Mouse (Mus musculus): ENCODE data around the gene Zfp108.

DNA sequence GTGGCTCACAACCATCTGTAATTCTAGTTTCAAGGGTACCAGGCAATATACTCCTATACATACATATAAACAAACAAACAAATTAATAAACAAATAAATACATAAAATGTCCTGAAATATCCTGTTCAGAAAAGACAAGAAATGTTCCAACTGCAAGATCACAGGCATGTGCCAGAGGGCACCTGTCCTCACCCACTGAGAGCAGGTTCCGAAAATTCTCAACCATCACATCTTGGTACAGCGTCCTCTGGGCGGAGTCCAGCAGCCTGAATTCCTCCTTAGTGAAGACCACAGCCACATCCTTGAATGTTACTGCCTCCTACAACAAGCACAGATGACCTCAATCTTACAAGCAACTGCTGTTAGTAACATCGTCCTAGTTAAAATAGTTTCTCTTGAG, 40.2 kb downstream of the Zfp108 start:
- TF ChIP-seq POLR2A (IDR thresholded peaks at IDR 0.05; ENCODE audit: control insufficient read depth, extremely low read depth, insufficient read depth, low read length, poor library complexity): no peak
- no peak for TF ChIP-seq CTCF (IDR thresholded peaks at IDR 0.05; ENCODE audit: borderline replicate concordance, control insufficient read depth, extremely low read depth, insufficient read depth, low read length, poor library complexity)

All from thymus, adult 2 months (tissue).